Mouse (Mus musculus) left cerebral cortex, adult 8-10 months (tissue): ENCODE data around the gene Akt2. TPM values are rescaled to one million over a fixed set of nuclear protein-coding genes. Genes with fewer than 3 reads are reported as not detected.
"Not testable (repeated sequence)": the region's sequence is repeated elsewhere in the genome, so short reads cannot be mapped to it uniquely, and the experiment has no call there.

Source experiments
- DNase-seq, 2 experiments: peaks; one replicate each; pipeline ENCODE4 v3.0.0; 2022; ENCODE audit warnings: low spot score in 2 of 2
- total RNA-seq, 4 experiments: library from RNA; stranded (reverse); gene quantifications; 2 replicates each; pipeline ENCODE4 v1.2.4; 2022

Gene Akt2
- total RNA-seq, 4 experiments from 2014 or later, result 98.3 to 115 (median 109) TPM

DNA sequence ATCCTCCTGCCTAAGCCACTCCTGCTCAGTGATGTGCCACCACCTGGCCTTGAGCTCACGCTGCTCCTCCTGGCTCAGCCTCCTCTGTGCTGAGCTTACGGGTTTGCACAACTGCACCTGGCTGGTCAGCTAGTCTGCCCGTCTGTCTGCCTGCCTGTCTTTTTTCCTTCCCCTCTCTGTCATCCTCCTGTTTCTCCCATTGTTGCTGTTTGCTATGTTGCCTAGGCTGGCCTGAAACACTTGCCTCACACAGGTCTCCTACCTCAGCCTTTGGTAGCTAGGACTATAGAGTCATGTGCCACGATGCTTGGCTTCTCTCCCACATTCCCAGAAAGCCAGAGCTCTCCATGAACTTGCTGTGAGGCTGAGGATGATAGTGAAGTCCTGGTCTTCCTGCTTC lies 21.6 kb downstream of the Akt2 start:
- DNase-seq, result no peak

GRCm38 (mm10) chr7:27613751-27614499 lies 22.6 kb downstream of the Akt2 start:
- peak in 1 of 2 experiments; percentile 59 for DNase-seq

DNA sequence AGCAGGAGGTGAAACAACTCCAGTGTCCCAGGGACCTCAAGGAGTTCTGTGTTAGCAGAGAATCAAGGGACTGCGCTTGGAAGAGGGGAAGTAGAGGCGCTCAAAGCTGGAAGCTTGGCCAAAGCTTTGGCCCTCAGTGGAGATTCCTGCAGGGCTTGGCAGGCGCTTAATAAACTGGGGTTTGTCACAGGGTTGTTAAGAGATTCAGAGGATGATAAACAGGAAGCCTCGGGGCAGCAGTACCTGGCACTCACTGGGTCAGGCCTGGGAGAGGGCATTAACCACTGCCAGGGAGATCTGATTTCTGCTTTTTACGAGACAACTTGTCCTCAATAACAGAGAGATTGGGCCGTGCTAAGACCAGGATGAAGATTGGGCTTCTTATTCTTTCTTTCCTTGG lies 29.7 kb downstream of the Akt2 start:
- DNase-seq, result no peak

DNA sequence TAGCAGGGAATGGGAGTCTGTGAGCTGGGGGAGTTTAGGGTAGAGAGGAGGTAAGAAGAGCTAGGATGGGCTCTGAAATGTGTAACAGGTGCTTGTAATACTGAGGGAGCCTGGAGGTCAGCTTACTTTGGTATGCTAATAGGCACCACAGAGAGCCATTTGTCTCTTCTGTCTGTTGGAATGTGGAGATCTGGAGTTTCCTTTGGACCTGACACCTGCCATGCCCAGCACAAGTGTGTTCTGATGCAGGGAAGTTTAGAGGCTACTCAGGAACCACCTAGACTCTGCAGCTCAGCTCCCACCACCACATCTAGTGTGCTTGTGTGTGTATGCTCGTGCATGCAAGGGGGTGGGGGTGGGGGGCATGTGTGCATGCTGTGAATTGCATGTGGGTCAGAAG lies 30.9 kb downstream of the Akt2 start:
- DNase-seq, result no peak

- DNase-seq, result no peak
Measured at GRCm38 (mm10) chr7:27624967-27625366, 33.6 kb downstream of the Akt2 start.

DNA sequence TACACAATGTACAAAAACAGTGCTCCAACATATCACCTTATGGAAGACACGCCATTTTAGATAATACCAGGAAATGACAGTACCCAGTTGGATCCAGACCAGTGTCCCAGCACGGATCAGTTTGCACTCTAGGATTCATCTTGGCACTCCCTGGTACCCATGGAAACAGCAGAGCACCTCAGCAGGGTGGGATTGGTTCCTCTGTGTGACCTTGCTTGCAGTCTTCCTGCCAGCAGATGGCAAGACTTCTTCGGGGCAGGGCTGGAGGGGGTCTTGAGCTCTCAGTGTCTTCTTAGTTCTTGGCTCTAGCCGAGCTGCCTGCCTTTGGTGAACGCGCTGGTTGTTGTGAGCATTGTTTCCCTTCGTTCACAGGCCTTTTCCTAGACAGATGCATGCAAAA lies 36.4 kb downstream of the Akt2 start:
- DNase-seq, result no peak

- no peak for DNase-seq
Measured at GRCm38 (mm10) chr7:27628190-27628589, 36.8 kb downstream of the Akt2 start.

DNA sequence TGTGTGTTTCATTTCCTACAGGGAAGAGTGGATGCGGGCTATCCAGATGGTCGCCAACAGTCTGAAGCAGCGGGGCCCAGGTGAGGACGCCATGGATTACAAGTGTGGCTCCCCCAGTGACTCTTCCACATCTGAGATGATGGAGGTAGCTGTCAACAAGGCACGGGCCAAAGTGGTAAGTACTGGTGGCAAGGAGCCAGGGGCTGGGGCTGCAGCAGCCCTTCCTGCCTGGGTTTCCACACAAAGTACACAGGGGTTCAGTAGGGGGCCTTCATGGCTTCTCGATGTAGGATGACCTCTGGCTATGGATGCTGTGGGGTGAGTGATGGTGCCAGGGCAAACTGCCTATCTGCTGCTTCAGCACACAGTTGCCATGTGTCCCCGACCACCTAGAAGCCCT lies 37.5 kb downstream of the Akt2 start:
- not testable (repeated sequence) for DNase-seq

DNA sequence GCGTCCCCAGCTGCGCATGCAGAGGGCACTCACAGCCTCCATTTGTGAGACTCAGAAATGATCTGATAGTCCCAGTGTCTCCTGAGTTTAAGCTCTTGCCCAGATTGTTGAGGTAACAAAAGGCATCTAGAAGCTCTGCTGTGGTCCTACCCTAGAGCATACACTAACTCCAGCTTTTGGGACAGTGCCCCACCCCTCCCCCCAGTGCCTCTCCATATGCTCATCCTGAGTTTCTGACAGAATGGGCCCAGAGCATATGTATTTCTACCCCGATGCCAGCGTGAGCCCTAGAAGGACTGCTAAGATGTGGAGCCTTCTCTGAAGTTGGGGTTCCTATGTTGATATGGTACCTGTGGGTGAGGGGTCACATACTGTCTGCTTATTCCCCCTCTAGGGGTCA lies 40.1 kb downstream of the Akt2 start:
- DNase-seq, result no peak

DNA sequence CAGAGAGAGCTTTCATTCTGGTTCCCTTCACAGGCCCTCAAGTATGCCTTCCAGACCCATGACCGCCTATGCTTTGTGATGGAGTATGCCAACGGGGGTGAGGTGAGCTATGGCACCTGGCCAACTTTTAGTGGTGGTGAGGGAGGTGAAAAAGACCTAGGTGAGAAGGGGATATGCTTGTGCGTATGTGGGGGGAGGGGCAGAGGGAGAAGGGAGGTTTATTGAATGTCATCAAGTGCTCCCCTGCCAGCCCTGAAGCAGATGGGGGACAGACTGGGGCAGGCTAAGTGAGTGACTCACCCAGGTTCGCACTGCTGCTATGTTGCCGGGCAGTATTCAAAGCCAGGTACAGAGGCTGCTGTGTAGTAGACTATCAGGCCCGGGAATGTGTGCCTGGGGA lies 41.8 kb downstream of the Akt2 start:
- no peak for DNase-seq

- DNase-seq, result no peak
Measured at GRCm38 (mm10) chr7:27634691-27635090, 43.3 kb downstream of the Akt2 start.

DNA sequence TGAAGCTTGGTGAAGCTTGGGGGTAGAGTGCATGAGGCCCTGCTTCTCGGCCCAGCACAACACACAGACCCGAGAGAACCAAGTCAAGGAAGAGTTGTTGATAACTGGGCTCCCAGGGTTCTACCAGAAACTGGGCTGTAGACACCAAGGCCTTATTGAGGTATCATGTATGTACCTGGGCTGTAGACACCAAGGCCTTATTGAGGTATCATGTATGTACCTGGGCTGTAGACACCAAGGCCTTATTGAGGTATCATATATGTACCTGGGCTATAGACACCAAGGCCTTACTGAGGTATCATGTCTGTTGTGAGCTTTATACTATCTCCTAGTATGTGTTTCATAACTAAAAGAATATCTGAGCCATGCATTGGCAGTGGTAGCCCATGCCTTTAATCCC lies 43.7 kb downstream of the Akt2 start:
- DNase-seq, result not testable (repeated sequence)

DNA sequence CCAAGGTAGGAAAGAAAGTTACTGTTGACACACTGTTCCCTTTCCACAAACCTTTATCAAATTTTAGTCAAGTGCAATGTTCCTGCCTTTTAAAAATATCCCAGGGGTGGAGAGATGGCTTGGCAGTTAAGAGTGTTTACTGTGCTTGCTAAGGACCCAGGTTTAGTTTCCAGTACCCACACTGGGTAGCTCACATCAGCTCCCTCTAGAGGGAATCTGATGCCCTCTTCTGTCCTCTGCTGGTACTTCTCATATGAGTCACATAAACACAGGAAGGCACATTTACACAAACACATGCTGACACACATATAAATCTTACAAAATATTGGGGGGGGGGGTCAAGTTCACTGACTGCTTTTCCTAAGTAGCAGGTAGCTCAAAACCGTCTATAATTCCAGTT lies 53.1 kb downstream of the Akt2 start:
- no peak for DNase-seq

DNA sequence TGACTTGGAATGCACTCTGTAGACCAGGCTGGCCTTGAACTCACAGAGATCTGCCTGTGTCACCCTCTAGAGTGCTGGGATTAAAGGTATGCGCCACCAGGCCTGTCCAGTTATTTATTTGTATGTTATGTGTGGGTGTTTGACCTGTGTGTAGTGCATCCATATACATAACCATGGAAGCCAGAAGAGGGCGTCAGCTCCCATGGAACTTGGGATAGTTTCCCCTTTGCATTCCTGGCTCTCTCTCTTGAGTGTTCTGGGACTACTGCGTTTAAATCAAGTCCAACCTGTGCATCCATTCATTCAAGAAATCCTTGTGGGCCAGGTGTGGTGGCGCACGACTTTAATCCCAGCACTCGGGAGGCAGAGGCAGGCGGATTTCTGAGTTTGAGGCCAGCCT lies 55.2 kb downstream of the Akt2 start:
- no peak for DNase-seq

- no peak for DNase-seq
Measured at GRCm38 (mm10) chr7:27647281-27648002, 56.1 kb downstream of the Akt2 start.

DNA sequence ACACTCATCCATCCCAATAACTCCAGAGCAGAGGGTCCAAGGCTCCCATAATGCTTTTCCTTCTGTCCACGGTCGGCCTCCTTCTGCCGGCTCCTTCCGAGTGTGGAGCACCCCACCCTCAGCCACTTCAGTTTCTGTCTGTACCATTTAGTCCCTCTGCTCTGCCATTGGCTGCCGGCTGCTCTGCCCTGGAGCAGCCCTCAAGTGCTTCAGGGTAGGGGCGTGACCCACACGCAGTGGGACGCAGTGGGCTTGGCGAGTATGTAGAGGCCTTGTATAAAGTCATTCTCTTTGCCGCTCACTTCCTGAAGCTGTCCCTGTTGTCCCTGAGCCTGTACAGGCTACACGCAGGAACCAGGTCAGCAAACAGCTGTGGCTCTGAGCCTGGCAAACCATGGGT lies 58.4 kb downstream of the Akt2 start:
- no peak for DNase-seq

DNA sequence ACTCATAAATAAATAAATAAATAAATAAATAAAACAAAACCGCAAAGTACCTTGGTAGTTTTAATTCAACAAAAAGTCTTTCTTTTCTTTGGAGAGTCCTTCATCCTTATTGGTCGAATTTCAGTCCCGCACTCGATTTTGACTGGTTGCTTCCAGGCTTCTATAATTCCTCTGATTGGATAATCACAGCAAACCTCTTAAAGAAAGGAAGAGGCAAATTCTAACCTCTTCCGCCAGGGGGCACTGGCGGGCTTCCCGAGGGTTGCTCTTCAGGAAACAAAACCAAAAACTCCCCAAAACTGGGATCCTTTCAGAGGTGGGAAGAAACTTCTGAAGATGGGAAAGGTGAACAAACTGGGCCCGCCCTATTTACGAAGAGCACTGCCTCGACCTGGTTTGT lies 59.6 kb downstream of the Akt2 start:
- peak; percentile 59 to 81 for DNase-seq

- peak; percentile 69 to 72 for DNase-seq
Measured at GRCm38 (mm10) chr7:27653681-27654437, 62.5 kb downstream of the Akt2 start, which contains the start of gene Ttc9b. Gene Ttc9b (plus strand): TSS chr7:27653915.

DNA sequence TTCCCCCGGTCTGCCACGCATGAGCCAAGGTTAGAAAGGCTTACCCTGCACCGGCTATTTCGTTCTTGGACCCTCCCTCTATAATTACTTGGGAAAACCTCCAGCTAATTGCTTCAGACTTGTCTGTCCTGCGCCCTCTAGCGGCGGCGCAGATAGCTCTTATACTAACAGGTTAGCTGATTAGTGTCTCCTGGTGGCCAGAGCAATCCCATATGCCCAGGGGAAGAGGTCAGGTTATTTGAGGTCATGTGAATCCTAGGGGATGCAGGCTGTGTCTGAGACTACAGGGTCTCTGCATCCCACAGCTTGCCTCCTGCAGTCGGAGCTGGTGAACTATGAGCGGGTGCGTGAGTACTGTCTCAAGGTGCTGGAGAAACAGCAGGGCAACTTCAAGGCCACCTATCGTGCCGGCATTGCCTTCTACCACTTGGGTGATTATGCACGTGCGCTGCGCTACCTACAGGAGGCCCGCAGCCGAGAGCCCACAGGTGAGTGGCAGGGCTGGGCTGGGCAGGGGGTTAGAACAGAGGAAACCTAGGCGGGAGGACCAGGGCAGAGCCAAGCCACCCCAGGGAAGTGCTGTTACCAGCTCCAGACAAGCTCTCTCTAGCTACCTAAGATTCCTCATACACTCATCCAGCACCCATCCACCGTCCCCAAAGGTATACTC lies 63.4 kb downstream of the Akt2 start:
- peak; percentile 62 to 63 for DNase-seq

DNA sequence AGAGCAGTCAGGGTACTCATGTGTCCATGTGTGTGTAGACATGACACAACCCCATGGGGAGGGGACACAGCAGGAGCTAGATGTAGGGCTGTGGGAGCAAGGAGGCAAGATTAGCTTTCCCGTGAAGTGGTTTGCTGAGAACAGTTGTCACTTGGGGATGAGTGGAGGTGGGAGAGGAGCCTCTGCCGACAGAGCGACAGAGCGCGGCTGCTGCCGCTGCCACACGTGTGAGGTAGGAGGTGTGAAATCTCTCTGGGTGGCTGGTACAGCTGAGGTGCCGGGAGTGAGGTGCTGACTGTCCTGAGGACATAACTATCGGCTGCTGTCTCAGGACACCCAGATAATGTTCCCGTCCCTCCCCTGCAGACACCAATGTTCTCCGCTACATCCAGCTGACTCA lies 64.2 kb downstream of the Akt2 start:
- peak; percentile 42 to 76 for DNase-seq

DNA sequence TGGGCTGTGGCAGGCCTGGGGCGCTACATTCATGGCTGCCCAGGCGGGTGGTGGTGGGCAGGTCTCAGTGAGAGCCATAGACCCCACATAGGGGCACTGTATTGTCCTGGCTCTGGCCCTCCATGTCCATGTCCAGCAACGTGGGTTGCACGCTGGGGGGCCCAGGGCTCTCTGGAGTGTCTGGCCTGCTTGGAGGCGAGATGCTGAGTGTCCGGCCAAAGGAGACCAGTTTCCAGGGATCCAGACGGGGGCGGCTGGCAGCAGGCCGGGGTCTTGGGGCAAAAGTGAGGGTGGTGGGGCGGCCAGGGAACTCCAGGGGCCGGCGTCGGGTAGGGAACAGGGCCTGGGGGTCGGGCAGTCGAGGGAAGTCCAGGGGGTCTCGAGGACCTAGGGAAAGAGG lies 65.2 kb downstream of the Akt2 start:
- no peak for DNase-seq
